Mouse (Mus musculus) megakaryocyte, embryonic 14.5 days (primary cell): ENCODE data around the gene Zfp444.
"Not testable (repeated sequence)": the region's sequence is repeated elsewhere in the genome, so short reads cannot be mapped to it uniquely, and the experiment has no call there.

ENCODE experiments used
- FLI1 ChIP-seq: IDR thresholded peaks from 2 replicates; pipeline ENCODE4 v1.6.1; 2012; ENCODE audit warnings: low read length, inconsistent platforms, mixed read lengths
- GATA1 ChIP-seq: IDR thresholded peaks from 3 replicates; pipeline ENCODE4 v1.6.1; 2012; ENCODE audit warnings: mixed read lengths, low read length, inconsistent platforms, borderline replicate concordance

- TF ChIP-seq GATA1, FLI1: not testable (repeated sequence)
Observed at GRCm38 (mm10) chr7:6174365-6174987, 2.5 kb downstream of the Zfp444 start.
